In the genomic region with DNA sequence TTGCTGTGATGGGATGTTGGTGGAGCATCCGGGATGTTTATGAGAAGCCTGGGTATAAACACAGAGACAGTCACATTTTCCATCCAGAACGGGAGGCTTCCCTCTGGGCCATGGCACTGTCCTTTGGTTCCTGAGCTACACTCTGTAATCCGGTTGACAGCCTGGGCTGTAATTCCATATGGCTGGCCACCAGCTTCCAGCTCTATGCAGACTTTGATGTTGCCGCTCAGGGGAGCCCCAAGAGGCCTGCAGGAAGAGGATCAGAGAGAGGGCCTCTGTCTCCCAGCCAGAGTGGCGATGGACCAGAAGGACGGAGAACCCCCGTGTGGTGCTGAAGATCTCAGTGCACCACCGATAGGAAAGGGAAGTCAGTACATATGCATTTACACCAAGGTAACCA, we compare ENCODE assay signal across 15 mouse cellular contexts. TPM values are rescaled to one million over a fixed set of nuclear protein-coding genes. Genes with fewer than 3 reads are reported as not detected.
"Had no signal": no experiment of that assay in that cellular context is flagged by ENCODE, and none has a peak within 500 bp of the region (broad histone marks: within the 10 kb centered on the region; RNA-seq: fewer than 3 reads in every experiment).

No protein-coding gene starts in this region.

- H3K27me3 ChIP-seq: limb, embryonic 13.5 days; neural tube, embryonic 12.5 days had no signal

- DNase-seq: kidney, postnatal 36 days; layer of hippocampus, adult 9-11 months; layer of hippocampus, postnatal 36 days; lung, adult 2 months; thymus, postnatal 4 days had no signal

- H3K9ac ChIP-seq: limb, embryonic 13.5 days; liver, embryonic 15.5 days; neural tube, embryonic 12.5 days had no signal

- H3K4me2 ChIP-seq: limb, embryonic 13.5 days; liver, embryonic 15.5 days; midbrain, embryonic 11.5 days; neural tube, embryonic 12.5 days had no signal

- H3K9me3 ChIP-seq: limb, embryonic 13.5 days; liver, embryonic 15.5 days; neural tube, embryonic 12.5 days had no signal

- ATAC-seq: lung, postnatal 0 days had no signal

- H3K4me3 ChIP-seq: limb, embryonic 13.5 days; liver, embryonic 15.5 days; megakaryocyte, embryonic 14.5 days; neural tube, embryonic 12.5 days had no signal

- H3K27ac ChIP-seq: kidney, postnatal 0 days; limb, embryonic 13.5 days; liver, embryonic 15.5 days; macrophage; neural tube, embryonic 12.5 days; stomach, postnatal 0 days had no signal

- H3K36me3 ChIP-seq: limb, embryonic 13.5 days; liver, embryonic 15.5 days; neural tube, embryonic 12.5 days had no signal

RNA-seq across cellular contexts. Expression of gene Kif6, which starts 4.6 kb away (rescaled TPM):
- polyA plus RNA-seq: liver, adult 2 months; macrophage had no signal
